Mouse (Mus musculus) small intestine, adult 2 months (tissue): Measurements from ENCODE around the gene Cdca3.

Source experiments
- CTCF ChIP-seq: fragments of 200-500 bp; IDR thresholded peaks from 2 replicates; pipeline ENCODE4 v1.5.1; 2012; ENCODE audit warnings: low read depth, mild to moderate bottlenecking, control low read depth, inconsistent platforms, low read length, moderate library complexity, mixed read lengths; ENCODE audit not compliant: insufficient replicate concordance, insufficient read length; ENCODE audit errors: extremely low read depth
- POLR2A ChIP-seq: fragments of 200-500 bp; IDR thresholded peaks from 2 replicates; pipeline ENCODE4 v1.6.1; 2012; ENCODE audit warnings: low read depth, mild to moderate bottlenecking, control low read depth, inconsistent platforms, low read length, moderate library complexity

GRCm38 (mm10) chr6:124813933-124814332, 15.4 kb upstream of the Cdca3 start, which contains the start of gene Tpi1:
- peak; percentile 97 for TF ChIP-seq POLR2A
- TF ChIP-seq CTCF, result no peak
